Mouse (Mus musculus): ENCODE results near the gene Zfp451.
"Not testable (repeated sequence)": the region's sequence is repeated elsewhere in the genome, so short reads cannot be mapped to it uniquely, and the experiment has no call there.

The Zfp451 gene

DNA sequence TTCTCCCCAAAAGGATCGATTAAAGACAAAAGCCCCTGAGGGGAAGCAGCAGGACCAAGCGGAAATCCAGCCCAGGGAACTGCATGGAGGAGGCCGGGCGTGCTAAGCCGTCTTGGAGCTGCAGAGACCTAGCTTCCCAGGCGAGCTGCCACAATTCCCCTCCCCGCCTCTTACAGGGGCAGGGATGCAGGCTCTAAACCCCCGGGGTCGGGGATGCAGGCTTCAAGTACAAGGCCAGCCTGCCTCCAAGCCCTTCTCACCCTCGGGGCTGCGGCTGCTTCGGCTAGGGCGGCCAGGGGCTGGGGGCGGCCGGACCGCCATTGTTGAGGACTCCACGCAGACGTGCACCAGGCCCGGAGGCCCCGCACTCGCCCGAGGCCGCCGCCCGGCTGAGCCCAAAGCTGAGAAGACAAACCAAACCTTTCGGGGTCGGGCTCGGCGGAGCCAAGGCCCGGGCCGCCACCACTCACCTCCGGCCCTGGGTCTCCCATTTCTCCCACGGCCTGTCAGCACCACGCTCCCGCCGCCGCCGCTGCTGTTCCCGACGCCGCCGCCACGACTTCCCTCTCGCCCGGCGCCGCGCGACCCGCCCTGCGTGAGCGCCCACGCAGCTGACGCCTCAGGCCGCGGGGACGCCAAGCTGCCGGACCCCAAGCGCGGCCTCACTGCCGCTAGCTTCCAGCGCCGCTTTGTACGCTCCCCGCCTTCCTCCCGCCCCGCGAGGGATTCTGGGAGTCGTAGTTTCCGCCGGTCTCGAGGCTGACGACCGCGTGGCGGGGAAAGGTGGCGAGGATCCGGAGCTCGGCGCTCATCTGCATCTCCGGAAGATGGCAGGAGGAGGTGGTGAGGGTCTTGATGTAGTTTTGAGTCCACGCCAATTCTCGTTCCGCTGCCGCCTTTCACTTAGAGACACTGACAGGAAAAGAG lies at the start of gene Zfp451:
Zfp451 (minus strand) TSS at position 728 of the 927 bp plus-strand sequence.
- DNase-seq (ENCODE audit: low spot score in 2 of 2): peak; percentile 86 to 90

- no peak for DNase-seq (ENCODE audit: low spot score in 2 of 2)
These were observed 32.4 kb upstream of the Zfp451 start for GRCm38 (mm10) chr1:33846807-33847206.

GRCm38 (mm10) chr1:33843823-33844222 lies 29.4 kb upstream of the Zfp451 start:
- no peak for DNase-seq (ENCODE audit: low spot score in 2 of 2)

GRCm38 (mm10) chr1:33838952-33839351 lies 24.6 kb upstream of the Zfp451 start:
- not testable (repeated sequence) for DNase-seq (ENCODE audit: low spot score in 2 of 2)

GRCm38 (mm10) chr1:33830586-33830985 lies 16.2 kb upstream of the Zfp451 start:
- DNase-seq (ENCODE audit: low spot score in 2 of 2): no peak

DNA sequence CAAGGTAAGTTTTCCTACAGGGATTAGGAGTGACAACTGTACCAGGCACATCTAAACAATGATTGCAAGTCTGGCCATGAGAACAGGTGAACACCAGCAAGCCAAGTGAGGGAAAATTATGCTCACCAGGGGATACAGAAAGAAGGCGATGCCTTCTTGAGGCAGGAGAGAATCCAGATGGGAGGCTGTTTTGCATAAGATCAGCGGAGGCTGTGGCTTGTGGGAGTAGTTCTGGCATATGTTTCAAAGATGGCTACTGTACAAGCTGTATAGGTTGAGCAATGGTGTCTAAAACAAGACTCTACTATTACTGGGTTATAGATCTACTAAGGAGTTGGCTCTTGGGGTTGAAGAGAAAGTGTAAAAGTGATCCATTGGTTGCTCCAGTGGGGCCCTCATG lies 3.5 kb upstream of the Zfp451 start:
- DNase-seq (ENCODE audit: low spot score in 2 of 2): no peak

DNA sequence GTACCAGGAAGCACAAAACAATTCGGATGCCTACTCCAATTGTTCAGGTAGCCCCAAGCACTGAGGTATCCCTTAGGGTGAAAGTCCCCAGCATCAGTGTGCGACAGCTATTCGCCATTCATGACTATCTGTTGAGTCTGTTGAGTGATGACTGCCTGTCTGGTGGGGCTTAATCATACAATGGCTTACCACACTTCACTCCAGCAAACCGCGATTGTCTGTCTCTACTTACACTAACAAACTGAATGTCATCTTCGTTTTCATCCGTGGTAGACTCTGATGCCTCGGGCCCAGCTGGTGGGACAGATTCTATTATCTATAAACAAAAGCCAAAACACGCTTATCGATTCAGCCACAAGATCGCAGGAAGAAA lies 914 bp downstream of the Zfp451 start:
- DNase-seq (ENCODE audit: low spot score in 2 of 2): no peak

DNA sequence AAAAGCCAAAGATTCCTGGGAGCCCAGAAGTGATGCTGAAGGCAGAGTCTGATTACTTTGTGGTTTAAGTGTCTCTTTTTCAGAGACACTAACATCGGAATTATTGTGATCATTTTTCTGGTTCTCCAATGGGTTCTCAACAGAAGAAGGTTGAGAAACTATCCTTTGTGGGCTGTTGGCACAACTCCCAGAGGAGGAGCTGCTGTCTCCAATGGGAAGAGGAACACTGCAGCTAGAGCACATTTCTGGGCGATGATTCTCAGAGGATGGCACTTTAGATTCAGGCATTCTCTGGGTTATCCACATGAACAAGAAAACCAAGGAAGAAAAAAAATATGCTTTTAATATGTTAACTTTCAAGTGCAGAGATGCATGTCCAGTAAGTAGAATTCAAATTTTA lies 11.1 kb downstream of the Zfp451 start:
- no peak for DNase-seq (ENCODE audit: low spot score in 2 of 2)

GRCm38 (mm10) chr1:33799620-33800019 lies 14.8 kb downstream of the Zfp451 start:
- no peak for DNase-seq (ENCODE audit: low spot score in 2 of 2)

DNA sequence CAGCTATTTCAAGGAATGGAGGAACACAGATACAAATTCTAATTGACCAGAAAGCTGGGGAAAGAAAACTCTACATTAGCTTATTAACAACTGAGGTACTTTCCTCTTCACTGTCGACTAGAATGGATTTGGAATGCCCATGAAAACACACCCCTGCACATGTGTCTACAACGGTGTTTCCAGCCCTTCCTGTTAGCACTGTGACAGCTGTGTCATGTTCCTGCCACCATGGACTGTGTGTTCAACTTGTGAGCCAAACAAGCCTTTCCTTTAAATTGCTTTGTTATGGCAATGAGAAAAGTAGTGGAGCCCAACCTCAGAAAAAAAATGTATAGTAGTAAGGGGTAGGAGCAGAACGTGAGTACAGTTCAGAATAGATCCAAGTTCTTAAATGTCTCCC lies 25.9 kb downstream of the Zfp451 start:
- no peak for DNase-seq (ENCODE audit: low spot score in 2 of 2)

- DNase-seq (ENCODE audit: low spot score in 2 of 2): no peak
These were observed 26.3 kb downstream of the Zfp451 start for GRCm38 (mm10) chr1:33788072-33788471.

- DNase-seq (ENCODE audit: low spot score in 2 of 2): no peak
These were observed 29.8 kb downstream of the Zfp451 start for GRCm38 (mm10) chr1:33784561-33784960.

DNA sequence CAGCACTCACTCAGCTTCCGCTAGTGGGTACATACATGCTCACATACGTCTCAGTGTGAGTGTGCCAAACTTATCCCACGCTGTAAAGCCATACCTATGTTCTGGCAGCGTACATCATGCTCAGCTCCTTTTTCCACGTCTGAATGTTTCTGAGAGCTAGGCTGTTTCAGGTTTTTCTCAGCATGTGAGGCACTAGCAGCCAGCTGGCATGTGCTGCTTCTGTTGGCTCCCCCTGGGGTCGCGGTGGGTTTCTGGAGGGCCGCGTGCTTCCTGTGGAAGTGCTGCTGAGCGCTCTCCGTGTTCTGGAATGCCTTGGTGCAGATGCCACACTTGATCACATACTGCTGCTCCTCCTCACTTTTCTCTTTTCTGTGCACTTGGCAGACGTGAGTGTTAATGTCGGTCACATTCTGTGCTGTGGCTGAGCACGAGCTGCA lies 38.2 kb downstream of the Zfp451 start:
- no peak for DNase-seq (ENCODE audit: low spot score in 2 of 2)

GRCm38 (mm10) chr1:33772106-33772505 lies 42.3 kb downstream of the Zfp451 start:
- no peak for DNase-seq (ENCODE audit: low spot score in 2 of 2)

- DNase-seq (ENCODE audit: low spot score in 2 of 2): no peak
These were observed 42.8 kb downstream of the Zfp451 start for GRCm38 (mm10) chr1:33771621-33772020.

DNA sequence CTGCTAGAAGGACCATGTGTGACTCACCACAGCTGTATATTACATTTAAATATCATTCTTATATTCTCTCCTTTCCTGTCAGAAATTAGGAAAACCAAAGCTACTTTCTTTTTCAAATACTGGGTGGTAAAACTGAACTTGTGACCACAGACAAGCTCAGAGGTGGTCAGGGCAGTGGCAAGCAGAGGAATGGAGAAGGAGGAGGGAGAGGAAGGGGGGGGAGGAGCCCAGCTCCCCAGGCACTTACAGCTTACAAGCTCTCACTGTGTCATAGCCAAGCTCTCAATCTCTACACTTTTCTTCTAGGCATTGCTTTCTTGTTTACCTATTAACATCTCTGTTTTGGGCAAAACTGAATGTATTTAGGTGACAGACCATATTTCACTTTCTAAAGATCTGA lies 45.6 kb downstream of the Zfp451 start:
- DNase-seq (ENCODE audit: low spot score in 2 of 2): no peak

DNA sequence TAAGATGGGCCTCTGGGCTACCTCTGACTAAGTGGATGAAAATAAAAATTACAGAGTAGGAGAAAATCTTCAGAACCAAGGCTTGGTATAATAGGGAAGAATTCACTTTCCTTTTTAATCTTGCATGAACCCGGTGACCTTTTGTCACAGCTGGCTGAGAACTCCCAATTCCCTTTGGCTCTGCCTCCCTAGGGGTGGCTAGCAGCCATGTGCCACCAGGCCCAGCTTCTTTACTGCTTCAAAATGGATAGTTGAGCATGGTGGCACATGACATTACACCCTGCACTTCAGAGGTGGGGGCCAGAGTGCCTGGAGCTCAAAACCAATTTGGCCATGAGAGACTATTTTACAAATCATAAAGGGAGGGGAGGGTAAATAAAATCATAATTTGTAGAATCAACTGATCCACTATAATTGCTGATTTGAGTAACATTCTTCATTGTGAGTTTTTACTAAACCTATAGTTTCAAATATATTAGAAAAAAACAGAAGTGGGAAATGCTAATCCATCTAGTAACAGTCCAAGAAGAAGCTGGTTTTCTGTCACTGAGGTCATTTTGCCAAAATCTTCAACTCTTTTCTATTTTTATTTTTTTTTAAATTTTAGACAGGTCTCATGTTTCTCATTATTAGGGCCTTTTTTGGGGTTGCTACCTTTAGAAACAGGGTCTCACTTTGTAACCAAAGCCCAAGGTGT lies 46.2 kb downstream of the Zfp451 start:
- no peak for DNase-seq (ENCODE audit: low spot score in 2 of 2)

- no peak for DNase-seq (ENCODE audit: low spot score in 2 of 2)
These were observed 47.6 kb downstream of the Zfp451 start for GRCm38 (mm10) chr1:33766520-33767508.

- DNase-seq (ENCODE audit: low spot score in 2 of 2): no peak
These were observed 48.8 kb downstream of the Zfp451 start for GRCm38 (mm10) chr1:33765468-33766080.

- DNase-seq (ENCODE audit: low spot score in 2 of 2): no peak
These were observed 50.6 kb downstream of the Zfp451 start for GRCm38 (mm10) chr1:33763826-33764225.

DNA sequence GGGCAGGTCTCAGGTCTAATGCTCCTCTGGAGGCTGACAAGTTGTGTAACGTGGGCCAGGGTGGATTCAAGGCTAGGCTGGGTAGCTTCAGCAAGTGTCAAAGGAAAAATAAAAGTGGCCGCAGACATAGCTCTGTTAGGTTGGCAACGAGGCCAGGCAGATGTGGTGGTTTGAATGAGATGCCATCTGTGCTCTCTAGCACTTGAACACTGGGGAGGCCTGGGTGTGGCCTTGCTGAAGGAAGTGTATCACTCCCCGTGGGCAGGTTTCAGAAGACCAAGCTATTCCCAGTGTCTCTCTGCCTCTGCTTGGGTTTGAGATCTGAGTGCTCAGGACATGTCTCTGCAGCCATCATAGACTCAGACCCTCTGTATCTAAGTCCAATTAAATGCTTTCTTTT lies 55.9 kb downstream of the Zfp451 start:
- no peak for DNase-seq (ENCODE audit: low spot score in 2 of 2)
